Mouse (Mus musculus) spleen, embryonic (tissue): ENCODE data around the gene Cdh10.

Experiments
- CTCF ChIA-PET: fragments of 350-600 bp; sonication (Branson Sonifier 250); formaldehyde crosslinking; loops from one replicate; lab custom pipeline; 2022; lab: Charles Lee

Gene Cdh10

DNA sequence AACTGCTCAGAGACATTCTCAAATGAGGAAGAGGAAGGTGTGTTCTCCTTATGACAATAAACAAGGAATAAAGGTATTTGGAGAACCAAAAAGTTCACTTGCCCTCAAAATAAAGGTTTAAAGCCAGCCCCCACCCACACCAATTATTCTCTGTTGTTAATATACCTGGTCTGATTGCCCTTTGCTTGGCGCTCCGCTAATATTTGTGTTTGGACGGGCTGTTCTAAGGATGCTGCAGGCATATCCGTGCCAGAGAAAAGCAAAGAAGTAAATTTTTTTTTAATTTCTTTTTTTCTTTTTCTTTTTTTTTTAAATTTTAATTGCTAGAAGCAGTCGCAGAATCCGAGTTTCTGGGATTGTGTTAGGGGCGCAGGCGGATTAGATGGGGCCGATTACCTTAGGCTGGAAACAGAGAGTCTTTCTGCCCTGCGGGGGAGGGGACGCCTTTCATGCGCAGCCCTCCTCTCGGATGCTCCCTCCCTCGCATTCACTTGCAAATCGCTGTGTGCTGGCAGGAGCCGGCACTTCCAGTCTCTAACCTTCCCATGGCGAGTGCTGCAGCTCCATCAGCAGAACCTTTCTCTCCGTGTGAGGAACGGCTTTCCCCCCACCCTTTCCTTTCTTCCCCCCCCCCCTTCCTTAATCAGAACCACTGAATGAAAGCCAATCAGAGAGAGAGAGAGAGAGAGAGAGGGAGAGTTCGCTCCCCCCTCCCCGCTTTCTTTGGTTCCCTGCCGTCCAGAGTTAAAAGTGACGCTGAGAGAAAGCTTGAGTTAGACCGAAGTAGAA, at the start of gene Cdh10:
Gene Cdh10, plus strand, starts transcription at position 763 of the 789 bp plus-strand sequence.
- CTCF ChIA-PET, result no interaction called here

DNA sequence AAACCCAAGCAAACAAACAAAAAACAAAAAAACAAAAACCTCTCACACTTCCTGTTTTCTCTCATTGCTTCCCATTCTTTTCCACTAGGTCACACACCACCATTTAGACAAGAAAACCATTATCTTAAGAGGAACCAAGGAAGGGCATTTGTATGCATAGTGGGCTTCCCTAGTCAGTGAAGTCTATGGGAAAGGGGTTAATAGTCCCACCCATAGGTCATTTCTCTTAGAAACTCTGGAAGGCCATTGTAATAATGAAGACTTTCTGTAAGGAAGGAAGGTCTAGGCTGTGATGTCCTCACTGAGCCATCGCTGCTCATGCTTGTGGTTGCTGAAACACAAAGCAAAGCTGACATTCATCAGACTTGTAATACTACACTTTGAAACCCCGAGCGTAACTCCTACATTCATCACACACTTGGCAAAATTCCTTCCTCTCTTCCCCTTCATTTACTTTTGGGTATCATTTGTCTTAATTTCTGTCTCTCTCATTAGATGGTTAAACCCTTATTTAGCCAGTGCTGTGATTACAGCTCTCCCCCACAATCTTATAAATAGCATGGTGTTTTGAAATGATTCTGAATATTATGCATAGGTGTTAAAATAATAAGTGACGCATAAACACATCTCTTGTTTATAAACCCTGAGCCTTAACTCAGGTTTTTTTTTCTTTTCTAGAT, 9.5 kb upstream of the Cdh10 start:
- CTCF ChIA-PET, result no interaction called here

DNA sequence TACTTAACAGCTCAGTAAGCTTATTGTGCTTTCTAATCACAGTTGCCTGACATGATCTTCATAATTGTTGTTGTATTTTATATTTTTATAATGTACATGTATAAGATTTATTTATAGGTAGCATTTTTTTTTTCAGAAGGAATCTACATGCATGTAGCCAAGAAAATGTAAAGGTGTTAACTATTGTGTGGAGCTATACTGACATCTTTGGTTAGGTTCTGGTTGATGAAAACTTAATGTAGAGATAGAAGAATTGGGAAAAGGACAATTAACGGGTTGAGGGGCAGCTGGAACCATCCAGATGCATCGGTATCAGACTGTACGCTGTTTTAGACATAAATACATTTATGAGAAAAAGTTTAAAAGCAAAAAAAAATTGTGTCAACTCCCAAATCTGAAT, 1.0 kb upstream of the Cdh10 start:
- CTCF ChIA-PET, result no interaction called here

GRCm38 (mm10) chr15:18820226-18820625, 1.5 kb downstream of the Cdh10 start:
- CTCF ChIA-PET, result no interaction called here

GRCm38 (mm10) chr15:18821114-18821756, 2.5 kb downstream of the Cdh10 start:
- CTCF ChIA-PET, result interaction anchor here (0.6 kb wide), 1 partner anchor 1149 kb away, joined by 4 read pairs; no protein-coding TSS in a partner anchor

DNA sequence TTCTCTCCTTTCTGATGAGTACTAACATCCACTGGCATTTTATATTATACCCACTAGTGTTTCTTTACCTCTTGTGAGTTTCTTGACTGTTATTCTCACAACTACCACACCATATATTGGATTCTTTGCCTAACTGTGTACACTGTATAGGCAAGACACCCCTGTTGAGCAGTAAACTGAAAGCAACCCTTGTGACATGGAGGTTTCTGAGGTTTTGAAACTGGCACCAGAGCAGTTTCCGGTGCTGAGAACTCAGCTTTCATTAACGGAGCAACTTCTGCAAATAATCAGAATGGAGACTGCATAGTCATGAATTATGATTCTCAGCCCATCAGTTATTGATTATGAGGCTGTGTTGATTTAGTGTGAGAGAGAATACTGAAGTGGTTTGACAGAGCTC, 4.7 kb downstream of the Cdh10 start:
- CTCF ChIA-PET, result no interaction called here

DNA sequence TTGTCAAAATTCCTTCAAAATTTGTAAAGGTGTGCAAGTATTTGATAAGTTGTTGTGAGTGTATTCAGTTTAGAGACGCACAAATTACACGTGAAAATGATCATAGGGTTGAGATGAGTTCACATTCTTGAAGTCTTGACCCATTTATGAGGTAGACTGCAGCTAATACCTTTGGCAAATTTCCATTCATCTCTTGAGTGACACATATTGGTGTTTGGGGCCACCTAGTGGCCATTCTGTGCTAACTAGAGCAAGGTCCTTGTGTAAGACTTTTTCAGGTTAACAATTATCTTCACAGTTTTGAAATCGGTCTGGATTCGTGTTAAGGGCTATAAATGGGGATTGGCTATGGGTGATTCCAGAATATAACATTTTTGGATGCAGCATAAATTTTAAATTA, 13.5 kb downstream of the Cdh10 start:
- CTCF ChIA-PET, result no interaction called here

- CTCF ChIA-PET, result no interaction called here
Observed at GRCm38 (mm10) chr15:18841769-18842168, 23.0 kb downstream of the Cdh10 start.

DNA sequence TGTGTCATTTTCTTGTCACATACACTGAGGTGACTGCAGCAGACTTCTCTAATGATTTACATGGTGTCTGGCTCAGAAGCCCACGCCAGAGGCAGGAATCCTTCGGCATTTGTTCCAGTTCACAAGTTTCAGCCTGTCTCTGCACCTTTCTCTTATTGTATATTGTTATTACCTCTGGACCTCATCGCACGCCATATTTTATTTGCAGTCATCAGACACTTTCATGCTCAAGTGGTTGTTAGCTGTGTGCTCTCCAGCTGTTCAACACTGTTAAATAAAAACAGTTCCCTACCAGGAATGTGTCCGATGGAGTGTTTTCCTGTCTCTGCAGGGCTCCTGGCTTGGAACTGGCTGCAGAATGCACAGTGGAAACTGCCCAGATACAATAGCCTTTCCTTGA, 26.1 kb downstream of the Cdh10 start:
- CTCF ChIA-PET, result no interaction called here

- CTCF ChIA-PET, result no interaction called here
Observed at GRCm38 (mm10) chr15:18850497-18850896, 31.8 kb downstream of the Cdh10 start.

DNA sequence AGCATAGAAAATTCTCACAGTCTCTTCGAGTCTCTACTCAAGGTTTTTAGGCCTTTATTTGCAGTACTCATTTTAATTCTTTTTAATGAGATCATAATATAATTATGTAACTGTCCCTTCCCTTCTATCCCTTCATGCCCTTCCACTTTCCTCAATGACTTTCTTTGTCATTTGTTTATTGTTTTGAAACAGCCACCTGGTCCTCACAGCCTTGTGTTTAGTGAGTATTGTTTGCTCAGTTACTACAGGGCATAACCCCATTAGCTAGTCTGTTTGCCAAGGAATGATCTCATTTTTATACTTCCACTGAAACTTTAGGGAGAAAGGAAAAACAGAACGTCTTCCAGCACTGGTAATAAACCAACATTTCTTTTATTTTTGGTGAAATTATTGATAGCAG, 39.4 kb downstream of the Cdh10 start:
- CTCF ChIA-PET, result no interaction called here

DNA sequence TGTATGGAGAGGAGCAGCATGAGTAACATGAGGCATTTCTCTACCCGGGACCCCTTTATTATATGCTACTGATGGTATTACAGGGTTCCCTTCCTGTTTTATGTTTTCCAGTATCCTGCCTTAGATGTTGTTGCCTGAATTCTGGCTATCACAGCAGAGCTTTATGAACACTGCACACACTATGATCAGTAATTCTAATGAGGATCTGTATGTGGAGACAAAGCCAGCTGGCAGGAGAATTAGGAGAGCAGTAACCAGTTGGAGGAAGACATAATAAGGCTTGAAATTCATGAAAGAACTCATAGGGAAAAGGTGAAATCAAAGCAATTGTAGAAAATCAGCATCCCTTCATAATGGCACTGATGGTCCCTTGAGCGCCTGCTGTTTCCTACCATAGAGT, 51.1 kb downstream of the Cdh10 start:
- CTCF ChIA-PET, result no interaction called here

DNA sequence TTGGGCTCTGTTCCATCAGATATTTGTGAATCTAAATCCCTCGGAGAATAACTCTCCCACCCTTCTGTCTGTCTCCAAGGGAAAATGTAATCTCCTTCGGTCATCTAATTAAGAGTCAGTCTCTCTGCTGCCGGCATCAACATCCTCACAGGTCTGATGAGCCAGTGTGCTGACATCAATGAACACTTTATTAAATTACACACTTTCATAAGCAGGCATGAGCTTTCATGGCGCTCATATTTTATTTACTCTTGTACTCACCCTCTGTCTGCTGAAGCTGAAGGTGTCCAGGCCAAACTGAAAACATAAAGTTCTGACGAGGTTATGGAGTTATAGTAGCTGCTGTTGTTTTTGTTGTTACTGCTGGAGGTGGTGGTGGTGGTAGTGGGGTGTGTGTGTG, 62.7 kb downstream of the Cdh10 start:
- CTCF ChIA-PET, result no interaction called here

DNA sequence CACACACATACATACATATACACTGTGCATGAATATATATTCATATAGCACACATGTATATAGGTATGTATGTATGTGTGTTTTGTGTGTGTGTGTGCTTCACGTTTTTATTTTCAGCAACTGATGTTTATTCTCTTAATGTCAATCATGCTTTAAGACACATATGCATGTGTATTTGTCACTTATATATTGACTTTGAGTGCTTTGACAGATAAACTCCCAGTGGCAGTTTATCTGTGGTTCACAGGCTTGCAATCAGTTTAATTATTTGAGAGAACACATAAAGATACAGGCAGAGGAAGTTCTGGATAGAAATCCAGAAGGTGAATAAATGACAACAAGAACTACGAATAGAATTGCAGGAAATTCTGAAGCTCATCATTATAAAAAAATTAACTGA, 67.9 kb downstream of the Cdh10 start:
- CTCF ChIA-PET, result no interaction called here

GRCm38 (mm10) chr15:18888912-18889311, 70.2 kb downstream of the Cdh10 start:
- CTCF ChIA-PET, result no interaction called here

GRCm38 (mm10) chr15:18890358-18890757, 71.6 kb downstream of the Cdh10 start:
- CTCF ChIA-PET, result no interaction called here

GRCm38 (mm10) chr15:18900776-18901175, 82.0 kb downstream of the Cdh10 start:
- CTCF ChIA-PET, result no interaction called here

DNA sequence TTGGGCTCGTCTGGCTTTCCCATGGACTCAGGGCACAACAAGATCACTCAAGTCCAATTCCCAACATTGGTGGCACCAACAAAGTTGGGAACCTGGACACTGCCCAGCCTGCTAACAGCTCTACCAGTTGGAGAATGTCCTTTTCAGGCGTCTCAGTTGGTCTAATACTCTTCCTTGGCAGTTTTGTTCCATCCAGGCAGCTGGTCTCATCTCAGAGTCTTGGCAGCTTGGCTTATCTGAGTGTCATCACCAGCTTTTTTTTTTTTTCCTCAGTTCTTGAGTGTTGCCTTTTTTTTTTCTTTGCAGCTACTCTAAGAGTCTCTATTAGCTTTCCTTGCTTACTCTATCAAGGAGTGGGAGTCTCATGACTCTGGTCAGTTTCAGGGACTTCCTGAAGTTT, 85.4 kb downstream of the Cdh10 start:
- CTCF ChIA-PET, result interaction anchor here (0.6 kb wide), 1 partner anchor 11 kb away, joined by 3 read pairs; no protein-coding TSS in a partner anchor

DNA sequence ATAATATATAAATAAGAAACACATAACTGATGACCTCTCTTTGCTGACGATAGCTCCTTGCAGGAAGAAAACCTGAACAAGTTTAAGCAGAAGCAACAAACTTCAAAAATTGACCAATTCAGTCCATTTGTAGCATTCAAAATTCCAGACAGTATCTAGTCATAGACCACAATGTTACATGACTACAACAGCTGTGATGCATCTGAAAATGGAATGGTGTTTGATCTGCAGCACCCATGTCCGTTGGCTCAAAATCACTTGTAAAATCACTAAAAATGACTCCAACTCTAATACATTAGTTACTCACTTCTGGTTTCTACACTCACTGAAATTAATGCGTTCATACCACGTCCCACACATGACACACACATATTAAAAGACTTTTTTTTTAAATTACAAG, 91.9 kb downstream of the Cdh10 start:
- CTCF ChIA-PET, result no interaction called here

DNA sequence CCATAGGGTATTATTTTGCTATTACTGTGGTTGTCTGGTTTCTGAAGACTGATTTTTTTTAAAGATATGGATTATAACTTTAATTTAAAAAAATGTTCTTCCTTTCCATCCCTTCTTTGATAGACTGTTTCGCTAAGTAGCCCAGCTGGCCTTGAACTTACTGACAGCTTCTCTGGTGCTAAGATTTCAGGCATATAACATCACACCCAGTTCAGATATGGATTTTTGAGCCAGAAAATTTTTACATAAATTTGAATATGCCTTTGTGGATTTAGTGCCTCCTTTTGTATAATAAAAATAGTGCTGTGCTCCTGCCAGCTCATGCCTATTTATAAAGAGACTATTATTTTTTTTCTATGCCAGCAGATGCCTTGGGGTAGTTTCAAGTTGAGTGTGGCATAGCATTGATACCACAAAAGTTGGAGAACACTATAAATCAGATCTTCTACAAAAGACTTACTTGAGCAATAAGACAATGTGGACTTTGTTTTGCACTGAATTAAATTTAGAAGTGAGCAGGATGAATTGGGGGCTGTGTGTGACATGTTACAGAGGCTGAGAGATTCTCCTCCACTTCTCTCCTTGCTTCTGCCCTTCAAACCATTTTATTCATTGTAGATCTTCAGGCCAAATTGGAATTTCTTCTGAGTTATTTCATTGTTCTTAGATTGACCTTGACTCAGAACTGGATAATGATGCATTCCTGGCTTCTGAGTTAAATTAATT, 106.8 kb downstream of the Cdh10 start:
- CTCF ChIA-PET, result no interaction called here

GRCm38 (mm10) chr15:18926964-18927363, 108.2 kb downstream of the Cdh10 start:
- CTCF ChIA-PET, result no interaction called here

- CTCF ChIA-PET, result no interaction called here
Observed at GRCm38 (mm10) chr15:18952266-18952665, 133.5 kb downstream of the Cdh10 start.
